Mouse (Mus musculus) hematopoietic multipotent progenitor cell, adult 10-12 weeks (in vitro differentiated cells): ENCODE data around the gene F2r. TPM values are rescaled to one million over a fixed set of nuclear protein-coding genes. Genes with fewer than 3 reads are reported as not detected.

ENCODE experiments used
- polyA plus RNA-seq: library from polyadenylated mRNA; stranded (reverse); fragments of >175 nt; gene quantifications from 2 replicates; pipeline ENCODE4 v1.2.3, GENCODE M21; 2012; ENCODE audit warnings: low replicate concordance

The F2r gene
- 9.1 and 11.4 TPM in 2 replicates for polyA plus RNA-seq

GRCm38 (mm10) chr13:95618309-95618712, at the start of gene F2r:
Gene F2r, minus strand, starts transcription at chr13:95618487.

Other genes with a start within 250 kb of the F2r start
- 13.6 and 22.7 TPM in 2 replicates for gene Aggf1, start 243.1 kb downstream of the F2r start, polyA plus RNA-seq
- gene Crhbp, start 173.6 kb downstream of the F2r start, polyA plus RNA-seq = not detected in 2 replicates
- gene S100z, start 139.8 kb downstream of the F2r start, polyA plus RNA-seq = not detected in 2 replicates
- 1.3 TPM in 2 replicates for gene F2rl1, start 93.3 kb downstream of the F2r start, polyA plus RNA-seq
- gene F2rl2, start 78.4 kb upstream of the F2r start, polyA plus RNA-seq = 0.09 TPM in 1 of 2 replicates, not detected in the other